Mouse (Mus musculus) neural tube, embryonic 10.5 days (tissue): ENCODE measurements at regions not wholly inside any gene's neighbourhood (a gene's known extent, or its start where the extent isn't known, plus 50 kb on each side); places are given as distances from the start of the nearest gene placed in this dataset.

Experiments
- DNase-seq: peaks from one replicate; pipeline ENCODE4 v3.0.0-alpha.2; 2017; ENCODE audit warnings: low spot score; ENCODE audit errors: extremely low spot score

DNA sequence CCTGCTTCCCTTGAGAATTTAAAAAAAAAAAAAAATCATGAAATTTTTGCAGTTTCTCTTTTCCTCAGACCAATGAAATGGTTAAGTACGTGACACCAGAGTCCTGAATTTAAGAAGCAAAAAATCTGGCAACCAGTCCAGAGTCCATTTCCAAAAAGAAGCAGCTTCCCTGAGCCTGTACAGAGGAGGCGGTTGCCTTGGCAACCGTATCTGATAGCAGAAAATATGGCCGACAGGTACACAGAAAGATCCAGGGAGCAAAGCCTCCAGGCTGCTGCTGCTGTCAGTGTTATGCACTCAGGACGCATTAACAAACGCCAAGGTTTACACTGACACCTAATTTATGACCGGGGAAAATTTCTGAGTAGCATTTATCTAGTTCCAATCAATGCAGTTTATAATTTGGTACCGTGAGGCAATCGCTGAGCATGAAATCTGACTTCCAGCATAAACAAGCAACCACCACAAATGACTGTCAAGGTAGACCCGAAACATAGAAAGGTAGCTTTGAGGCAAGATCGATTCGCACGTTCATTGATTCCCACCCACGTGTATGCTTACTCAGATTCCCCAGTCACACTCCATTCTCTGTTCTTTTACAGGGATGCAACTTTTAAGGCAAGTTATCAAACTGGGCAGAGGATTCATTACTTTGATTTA lies 420.8 kb downstream of the Basp1 start:
- DNase-seq: no peak

DNA sequence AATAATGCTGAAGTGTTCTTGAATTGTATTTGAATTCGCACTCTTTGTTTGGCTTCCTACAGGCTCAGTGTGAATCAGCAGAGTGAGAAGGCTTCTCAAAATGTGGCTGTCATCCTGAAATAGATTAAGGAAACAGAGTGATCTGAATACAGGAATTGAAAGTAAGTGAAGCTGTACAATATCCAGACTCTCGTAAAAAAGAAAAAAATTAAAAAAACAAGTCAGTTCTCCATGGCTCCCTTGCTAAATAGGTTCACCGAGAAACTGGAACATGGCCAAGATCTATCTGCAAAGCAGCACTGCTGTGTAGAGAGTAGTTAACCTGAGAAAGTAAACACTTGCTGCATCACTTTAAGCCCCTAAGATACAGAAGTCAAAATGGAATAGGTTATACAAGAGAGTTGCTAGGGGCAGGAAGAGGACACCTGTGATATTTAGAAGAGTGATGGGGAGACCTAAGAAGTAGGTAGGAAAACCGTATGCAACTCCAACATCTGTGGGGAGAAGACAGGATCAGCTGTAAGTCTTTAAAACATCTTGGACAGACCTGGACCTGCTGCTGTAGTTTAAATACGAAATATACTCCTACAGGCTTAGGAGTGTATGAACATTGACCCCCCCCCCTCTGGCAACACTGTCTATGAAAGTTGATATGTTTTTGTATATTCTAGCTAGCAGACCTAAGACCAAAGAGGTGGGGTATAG lies 423.3 kb downstream of the Basp1 start:
- DNase-seq: no peak

DNA sequence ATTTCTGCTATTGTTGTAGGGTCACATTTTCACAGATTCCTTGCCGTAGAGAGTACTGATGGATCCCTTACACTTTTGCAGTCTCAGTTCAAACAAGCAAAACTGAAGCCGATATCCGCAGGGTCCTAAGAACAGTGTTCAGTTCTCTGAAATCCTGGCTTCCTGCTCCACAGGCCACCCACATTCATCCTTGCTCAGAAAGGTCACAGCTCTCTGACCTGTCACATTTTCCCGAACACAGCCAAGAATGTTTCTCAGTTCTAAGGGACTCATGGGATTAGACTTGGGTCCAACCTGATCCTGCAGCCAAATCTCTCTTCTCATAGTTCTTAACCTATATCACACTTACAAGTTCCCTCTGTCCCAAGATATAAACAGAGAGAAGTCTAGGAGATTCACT lies 432.7 kb downstream of the Basp1 start:
- DNase-seq: no peak

DNA sequence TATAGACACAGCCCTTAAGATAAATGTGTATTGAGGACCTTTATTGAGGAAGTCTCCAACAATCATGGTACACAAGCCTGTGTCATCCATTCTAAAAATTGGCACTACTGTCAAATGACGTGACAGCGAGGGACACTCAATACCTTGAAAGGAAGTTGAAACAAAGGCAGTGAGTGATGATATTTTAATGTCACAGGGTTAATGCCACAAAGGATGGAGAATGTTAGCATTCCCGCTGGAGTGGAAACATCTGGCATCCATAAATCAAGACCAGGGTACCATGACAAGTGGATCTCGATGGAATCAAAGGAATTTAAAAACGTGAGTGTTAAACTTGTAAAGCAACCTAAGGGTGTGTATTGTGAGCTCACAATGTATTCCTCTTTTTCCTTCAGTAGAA lies 441.5 kb downstream of the Basp1 start:
- peak; percentile 46 for DNase-seq

DNA sequence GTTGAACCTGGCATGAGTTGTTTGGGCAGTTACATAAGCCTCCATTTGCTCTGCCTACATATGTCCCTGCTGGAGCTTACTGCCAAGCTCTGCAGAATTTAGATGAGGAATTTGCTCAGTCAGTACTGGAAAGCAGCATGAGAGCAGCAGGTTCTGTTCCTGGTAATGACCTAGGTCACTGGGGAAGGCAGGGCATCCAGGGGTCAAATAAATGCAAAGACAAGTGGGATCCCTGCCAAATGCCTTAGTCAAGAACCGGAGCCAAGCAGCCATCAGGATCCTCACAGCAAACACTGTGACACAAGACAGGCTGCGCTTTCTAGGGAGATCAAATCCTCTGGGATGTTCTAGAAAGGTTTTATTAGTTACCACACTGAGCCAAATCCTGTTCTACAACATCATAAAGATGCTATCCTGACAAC lies 444.2 kb downstream of the Basp1 start:
- peak; percentile 30 for DNase-seq

DNA sequence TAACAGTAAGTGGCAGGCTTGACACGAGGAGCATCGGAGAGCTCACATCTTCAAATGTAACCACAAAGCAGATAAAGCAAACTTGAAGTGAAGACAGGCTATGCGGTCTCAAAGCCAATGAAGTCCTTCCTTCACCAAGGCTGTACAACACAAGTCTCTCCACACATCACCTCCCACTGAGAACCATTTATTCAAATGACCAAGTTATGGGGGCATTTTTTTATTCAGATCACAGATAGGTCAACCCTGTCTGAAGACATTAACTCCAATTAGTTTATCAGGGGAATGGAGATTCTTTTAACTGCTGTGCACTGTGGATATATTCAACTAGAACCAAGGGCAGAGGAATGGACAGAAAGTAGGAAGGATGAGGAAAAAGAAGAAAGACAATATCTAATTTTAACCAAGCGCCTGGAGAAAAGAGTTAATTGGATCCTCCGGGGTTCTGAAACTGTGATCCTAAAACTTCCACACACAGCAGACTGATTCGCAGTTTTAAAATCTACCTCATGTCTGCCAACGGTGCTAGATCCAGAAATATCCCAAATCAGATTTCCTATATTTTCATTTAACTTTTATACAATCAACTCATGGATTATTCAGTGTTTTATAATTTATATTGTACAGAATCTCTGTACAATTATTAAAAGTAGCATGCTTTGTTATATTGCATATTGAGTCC lies 444.8 kb downstream of the Basp1 start:
- DNase-seq: no peak

DNA sequence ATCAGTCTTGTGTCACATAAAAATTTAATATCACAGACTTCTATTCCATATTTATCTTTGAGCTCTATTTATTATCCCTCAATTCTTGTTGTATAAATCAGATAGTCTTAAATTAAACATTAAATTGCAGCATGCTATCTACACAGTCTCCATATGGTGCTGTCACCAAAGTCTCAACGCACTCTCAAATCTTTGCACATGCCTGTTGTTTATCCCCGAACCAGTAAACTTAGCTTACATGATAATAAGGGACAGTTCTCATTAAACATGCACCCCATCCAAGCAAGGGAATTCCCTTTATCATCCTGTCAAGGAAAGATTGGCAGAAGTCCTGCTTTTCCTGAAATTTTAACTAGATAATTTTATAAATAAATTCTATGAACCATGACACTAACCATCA lies 483.8 kb downstream of the Basp1 start:
- no peak for DNase-seq

DNA sequence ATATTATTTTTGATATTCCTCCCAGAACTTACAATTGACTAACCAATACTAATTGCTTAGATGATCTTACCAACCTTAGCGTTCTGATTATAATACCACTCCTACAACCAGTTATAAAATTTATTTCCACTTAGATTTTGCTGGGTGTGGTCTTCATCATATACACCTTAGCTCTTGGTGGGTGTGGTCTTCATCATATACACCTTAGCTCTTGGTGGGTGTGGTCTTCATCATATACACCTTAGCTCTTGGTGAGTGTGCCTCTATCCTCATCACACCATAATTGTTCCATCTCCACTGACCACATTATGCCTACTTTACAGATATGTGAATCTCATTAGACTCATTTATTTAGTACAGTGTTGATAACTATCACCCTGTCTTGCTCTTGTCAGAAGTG lies 501.7 kb downstream of the Basp1 start:
- no peak for DNase-seq

DNA sequence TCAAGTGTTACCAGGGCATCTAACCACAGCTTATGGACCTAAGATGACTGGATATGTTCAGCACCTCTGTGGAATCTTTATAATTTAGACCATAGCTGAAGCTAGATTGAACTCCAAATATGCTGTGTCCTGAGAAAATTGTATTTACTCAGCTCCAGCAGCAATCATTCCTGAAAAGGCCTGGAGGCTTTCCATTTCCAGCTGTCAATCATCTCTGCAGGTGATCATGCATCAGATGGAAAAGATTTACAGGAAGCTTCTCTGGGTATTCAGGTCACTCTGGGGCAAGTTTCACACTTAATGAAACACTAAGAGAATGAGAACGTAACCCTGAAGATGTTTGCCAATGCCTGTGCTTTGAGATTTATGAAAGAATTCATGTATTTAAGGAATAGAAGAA lies 502.1 kb downstream of the Basp1 start:
- DNase-seq: no peak

DNA sequence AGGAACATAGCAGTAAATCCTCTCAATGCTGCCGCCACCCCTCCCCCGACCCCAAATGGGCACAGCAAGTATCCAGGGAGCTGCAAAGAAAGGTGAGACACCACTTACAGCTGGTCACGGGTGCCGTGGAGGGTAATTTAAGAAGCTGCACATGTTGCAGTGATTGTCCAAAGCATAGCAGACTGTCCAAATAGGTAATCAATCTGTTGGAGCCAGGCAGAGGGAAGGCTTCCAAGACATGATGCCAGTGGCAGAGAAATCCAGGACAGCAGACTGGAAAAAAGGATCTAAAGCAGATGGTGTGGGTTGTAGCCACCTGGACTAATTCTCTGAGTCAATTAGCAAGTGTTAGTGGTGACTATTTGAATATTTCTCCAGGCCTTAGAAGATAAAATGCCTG lies 506.6 kb downstream of the Basp1 start:
- DNase-seq: peak; percentile 15

DNA sequence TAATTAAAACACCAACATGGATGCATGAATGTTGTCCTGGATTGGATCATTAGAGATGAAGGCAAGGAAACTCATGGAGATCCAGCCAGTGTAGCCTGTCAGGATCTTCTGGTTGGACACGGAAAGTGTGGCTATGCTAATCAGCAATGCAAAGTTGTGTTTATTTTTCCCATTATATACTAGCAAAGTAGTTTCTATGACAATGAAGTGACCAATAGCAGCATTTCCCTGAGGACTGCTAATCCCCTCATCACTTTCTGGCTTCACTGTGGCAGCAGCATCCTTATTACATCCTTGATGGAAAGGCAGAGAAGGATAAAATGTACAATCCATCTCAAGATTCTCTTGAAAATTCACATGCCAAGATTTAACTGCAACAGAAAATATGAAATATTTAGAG lies 534.7 kb downstream of the Basp1 start:
- DNase-seq: no peak

DNA sequence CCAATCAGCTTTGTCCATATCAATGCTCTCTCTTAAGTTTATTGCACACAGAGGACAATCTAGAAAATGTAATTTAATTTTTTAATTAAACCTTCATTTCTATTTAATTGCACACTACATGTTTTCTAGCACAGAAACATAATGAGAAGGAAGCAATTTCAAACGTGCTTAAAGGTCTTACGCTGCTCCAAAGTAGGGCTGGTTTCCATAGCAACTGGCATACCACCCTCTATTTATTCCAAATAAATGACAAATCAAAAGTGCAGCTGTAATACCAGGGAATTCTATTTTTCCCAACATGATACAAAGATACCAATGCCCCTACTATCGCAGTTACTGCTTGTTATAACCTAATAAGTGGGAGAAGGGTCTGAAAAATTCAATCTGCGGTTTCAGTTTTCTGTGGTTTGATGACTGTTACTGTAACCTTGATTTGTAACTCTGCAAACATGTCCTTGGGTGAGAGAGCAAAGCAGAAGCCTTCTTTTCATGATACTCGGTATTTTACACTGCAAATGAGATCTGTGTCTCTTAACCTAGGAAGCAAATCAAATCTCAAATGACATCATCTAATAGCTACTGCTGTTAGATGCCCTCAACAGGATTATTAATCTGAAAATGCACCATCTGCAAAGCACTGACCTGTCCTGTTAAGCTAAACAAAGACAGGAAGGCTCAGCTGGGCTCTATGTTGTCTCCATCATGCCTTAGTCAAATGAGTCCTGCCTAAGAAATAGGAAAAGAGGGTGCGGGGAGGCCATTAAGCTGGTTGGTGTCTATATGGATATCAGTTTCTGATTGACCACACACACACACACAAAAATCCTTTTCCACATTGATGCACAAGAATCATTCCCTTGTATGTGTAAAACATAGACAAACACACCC lies 535.6 kb downstream of the Basp1 start:
- no peak for DNase-seq

DNA sequence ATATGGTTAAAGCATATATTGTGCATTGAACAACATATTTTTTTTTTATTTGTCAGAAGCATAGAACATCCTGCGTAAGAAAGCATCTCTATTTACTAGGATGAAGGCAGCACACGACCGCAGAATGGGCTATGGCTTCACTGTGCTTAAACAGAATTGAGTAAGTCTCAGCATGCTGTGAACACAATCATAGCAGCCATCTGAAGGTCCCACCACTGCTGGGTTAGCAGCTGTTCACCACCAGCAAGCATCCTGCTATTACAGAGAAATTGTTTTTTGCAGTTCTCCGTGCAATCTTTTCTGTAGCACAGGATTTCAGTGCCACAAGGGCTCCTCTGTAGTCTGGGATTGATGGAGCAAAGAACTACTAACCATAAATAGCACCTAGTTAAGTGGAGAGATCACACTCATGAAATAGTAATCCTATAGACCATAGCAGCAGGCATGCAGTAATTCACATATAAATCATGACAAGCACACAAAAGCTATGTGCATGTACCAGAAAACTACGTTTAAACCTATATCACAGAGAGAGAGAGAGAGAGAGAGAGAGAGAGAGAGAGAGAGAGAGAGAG lies 537.3 kb downstream of the Basp1 start:
- no peak for DNase-seq

DNA sequence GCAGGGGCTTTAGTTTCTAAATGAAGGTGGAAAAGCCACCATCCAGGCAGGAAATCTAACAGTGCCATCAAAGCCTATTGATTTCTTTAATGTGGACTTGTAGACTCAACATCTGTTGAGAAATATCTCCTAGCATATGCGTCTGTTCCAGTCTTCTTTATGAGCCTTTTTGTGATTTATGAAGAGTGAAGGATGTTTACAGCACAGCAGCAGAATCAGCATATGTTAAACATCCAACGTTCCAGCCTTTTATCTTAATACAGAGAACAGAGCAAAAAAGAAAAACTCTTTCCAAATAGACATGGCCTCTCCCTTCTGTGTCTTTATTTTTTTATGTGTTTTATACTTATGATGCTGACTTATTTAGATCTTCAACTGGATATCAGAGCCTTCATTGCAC lies 573.3 kb downstream of the Basp1 start:
- DNase-seq: no peak

DNA sequence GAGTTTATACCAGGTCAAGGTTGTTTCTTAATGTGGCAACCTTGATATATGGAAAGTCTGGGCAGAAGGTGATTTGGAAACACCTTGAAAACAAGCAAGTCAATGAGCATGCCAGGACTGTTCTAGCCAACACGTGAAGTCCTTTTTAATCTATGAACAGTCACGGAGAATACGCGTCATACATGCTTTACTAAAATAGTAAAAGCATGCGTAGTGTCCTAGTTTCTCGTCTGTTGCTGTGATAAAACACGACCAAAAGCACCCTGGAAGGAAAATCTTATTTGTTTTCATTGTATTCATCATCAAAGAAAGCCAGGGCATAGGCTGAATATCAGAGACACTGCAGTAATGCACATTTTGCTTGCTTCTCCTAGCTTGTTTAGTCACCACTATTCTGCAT lies 575.2 kb downstream of the Basp1 start:
- no peak for DNase-seq

DNA sequence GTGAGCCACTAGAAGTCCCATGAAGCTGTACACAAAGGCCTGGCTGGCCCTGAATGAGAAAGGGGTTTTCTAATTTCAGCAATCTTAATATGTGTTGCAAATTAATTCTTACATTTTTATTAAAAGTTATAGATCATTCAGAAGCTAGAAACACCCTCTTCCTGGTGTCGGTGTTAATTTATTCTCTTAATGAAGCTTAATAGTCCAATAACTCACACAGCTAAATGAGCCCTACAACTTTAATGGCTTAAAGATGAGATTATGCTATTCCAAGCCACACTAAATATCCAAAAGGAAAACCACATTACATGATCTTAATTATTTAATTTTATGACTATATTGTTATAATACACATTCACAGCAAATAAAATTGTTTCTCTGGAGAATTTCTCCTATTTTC lies 585.7 kb downstream of the Basp1 start:
- no peak for DNase-seq

DNA sequence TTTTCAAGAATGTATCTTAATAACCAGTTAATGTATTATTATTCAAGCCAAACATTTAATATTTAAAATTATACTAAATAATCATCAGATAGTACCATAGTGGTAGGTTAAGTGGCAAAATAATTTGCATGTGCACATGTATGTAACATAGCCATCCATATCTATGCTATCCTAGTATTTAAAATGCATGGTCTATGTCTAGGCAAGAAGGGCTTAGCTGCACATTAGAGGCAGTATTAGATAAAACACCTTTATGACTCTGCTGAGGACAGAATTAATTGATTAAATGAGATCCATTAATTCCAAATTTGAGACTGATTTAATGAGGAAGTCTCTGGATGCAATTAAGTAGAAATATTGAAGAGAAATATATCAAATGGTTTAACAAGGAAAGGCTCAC lies 586.3 kb downstream of the Basp1 start:
- no peak for DNase-seq

DNA sequence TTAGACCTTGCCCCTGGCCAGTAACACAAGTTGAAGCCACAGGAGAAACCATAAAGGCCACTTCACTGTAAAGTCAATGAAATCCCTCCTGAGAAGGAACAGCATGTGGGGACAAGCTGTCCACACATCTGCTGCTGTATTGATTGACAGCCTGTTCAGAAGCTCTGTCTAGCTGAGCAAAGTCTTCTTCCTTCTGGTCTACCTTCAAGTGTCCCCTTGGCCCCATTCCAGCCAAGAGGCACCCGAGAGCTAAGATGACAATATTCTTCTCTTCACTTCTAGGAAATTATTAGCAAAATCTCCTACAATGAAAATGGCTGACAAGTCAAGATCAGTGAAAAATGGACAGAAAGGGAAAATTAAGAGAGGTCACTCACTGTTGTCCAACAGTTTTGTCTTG lies 616.7 kb downstream of the Basp1 start:
- DNase-seq: no peak

DNA sequence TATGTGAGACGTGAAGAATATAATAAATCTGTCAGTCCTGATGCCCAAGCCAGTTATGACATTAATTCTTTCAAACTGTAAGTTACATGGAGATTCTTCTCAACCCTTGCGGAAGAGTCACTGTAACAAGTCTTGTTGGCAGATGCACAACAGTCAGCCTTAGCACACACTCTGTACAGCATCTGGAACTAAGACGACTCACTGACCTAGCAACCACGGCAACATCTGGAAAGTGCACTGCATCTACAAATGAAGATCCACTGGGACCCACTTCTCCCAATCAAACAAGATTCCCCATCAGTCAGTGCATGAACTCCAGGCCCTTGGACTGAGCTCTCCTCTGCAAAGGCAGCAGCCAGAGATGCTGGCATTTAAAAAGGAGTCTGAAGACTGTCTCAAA lies 620.2 kb downstream of the Basp1 start:
- DNase-seq: no peak

DNA sequence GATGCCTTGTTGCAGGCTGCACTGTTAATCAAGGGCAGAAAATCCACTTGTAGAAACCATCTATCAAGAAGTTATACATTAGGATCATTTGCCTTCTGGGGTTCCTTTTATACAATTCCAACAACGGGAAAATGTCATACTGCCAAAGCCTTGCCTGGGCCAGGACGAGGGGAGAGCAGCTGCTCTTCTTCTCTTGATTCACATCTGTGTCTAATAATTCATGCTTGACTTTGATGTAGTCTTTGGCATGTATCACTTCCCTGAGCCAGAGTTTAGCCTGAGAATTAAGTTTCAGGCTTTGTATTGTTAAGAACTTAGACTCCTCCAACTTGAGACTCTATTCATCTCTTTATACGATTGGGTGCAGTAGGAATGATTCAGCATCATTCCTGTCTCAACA lies 627.2 kb downstream of the Basp1 start:
- DNase-seq: no peak

DNA sequence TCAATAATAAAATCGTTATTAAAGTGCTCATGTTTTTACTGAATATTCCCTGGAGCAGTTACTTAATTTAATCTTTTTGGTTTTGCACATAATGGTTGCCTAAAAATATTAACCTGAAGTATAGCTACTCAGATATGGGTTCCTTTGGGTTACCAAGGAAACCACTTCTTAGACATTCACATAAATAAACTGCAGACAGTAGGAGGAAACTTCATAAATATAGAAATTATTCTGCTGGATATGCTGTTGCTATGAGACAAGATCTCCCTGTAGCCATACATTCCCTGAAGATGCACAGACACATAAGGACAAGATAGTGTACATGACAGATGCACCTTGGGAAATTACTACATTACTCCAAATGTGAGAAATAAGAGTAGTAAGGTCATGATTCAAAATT lies 635.3 kb downstream of the Basp1 start:
- no peak for DNase-seq
